Mouse (Mus musculus) CH12.LX (cell line): Measurements from ENCODE around the gene Slc35e2. TPM values are rescaled to one million over a fixed set of nuclear protein-coding genes. Genes with fewer than 3 reads are reported as not detected.

Experiments
- DNase-seq: peaks from one replicate; pipeline ENCODE4 v3.0.0-alpha.2; 2013; ENCODE audit errors: extremely low read depth
- H3K27ac ChIP-seq: 2 replicates; pipeline ENCODE4 v1.5.1; 2012; ENCODE audit warnings: low read depth, mild to moderate bottlenecking, control low read depth, moderate library complexity; ENCODE audit not compliant: insufficient read depth
- H3K27me3 ChIP-seq: replicated peaks from 2 replicates; pipeline ENCODE3; 2012; ENCODE audit warnings: inconsistent platforms
- H3K36me3 ChIP-seq, 2 experiments: replicated peaks in 1 of 2; 2 replicates each; pipeline versions ENCODE3 to v1.6.1; 2012; ENCODE audit warnings: inconsistent platforms in 1 of 2, low read length in 1 of 2, mild to moderate bottlenecking in 1 of 2, mixed read lengths in 1 of 2, moderate library complexity in 1 of 2; ENCODE audit not compliant: control insufficient read depth in 1 of 2, insufficient read depth in 1 of 2
- H3K4me1 ChIP-seq, 2 experiments: 2 replicates each; pipeline ENCODE4 v1.6.1; 2012; ENCODE audit warnings: inconsistent platforms in 1 of 2, moderate library complexity in 1 of 2; ENCODE audit not compliant: insufficient read depth in 2 of 2, control insufficient read depth in 1 of 2
- H3K4me2 ChIP-seq: 2 replicates; pipeline ENCODE4 v1.6.1; 2012; ENCODE audit warnings: low read depth, mild to moderate bottlenecking, control low read depth; ENCODE audit not compliant: poor library complexity, insufficient read depth, severe bottlenecking
- H3K4me3 ChIP-seq, 3 experiments: fragments of 150-350 bp in 1 of 3; sonication (generic) in 1 of 3; replicated peaks in 1 of 3; 2 replicates each; pipeline versions ENCODE3 to v1.5.1; 2011 to 2012; ENCODE audit warnings: low read depth in 2 of 3, low read length in 2 of 3, mild to moderate bottlenecking in 2 of 3, moderate library complexity in 2 of 3, control low read depth in 1 of 3, improper control_type of control experiment in 1 of 3, inconsistent platforms in 1 of 3, mixed read lengths in 1 of 3; ENCODE audit not compliant: poor library complexity in 1 of 3
- H3K79me2 ChIP-seq: replicated peaks from 2 replicates; pipeline ENCODE4 v1.6.1; 2012; ENCODE audit warnings: mild to moderate bottlenecking, moderate library complexity; ENCODE audit not compliant: control insufficient read depth, poor library complexity, insufficient read depth, severe bottlenecking; ENCODE audit errors: extremely low read depth
- H3K9ac ChIP-seq: 2 replicates; pipeline ENCODE4 v1.6.1; 2012; ENCODE audit warnings: low read depth, mild to moderate bottlenecking, control low read depth, moderate library complexity; ENCODE audit not compliant: insufficient read depth
- H3K9me3 ChIP-seq: replicated peaks from 2 replicates; pipeline ENCODE3; 2012; ENCODE audit warnings: low read length, inconsistent platforms, mixed read lengths
- CHD1 ChIP-seq: IDR thresholded peaks from 2 replicates; pipeline ENCODE4 v1.6.1; 2012; ENCODE audit warnings: low read depth, low read length, improper control_type of control experiment, inconsistent platforms
- E2F4 ChIP-seq: IDR thresholded peaks from 2 replicates; pipeline ENCODE4 v1.6.1; 2011; ENCODE audit warnings: low read depth, low read length, improper control_type of control experiment; ENCODE audit not compliant: insufficient replicate concordance
- ETS1 ChIP-seq: conservative IDR thresholded peaks from 2 replicates; pipeline ENCODE4 v1.6.1; 2012; ENCODE audit warnings: low read depth, mild to moderate bottlenecking, inconsistent platforms, low read length, improper control_type of control experiment, moderate library complexity
- IRF4 ChIP-seq: IDR thresholded peaks from 2 replicates; pipeline ENCODE4 v1.6.1; 2014; ENCODE audit warnings: low read depth, mild to moderate bottlenecking, inconsistent platforms, low read length, improper control_type of control experiment
- JUN ChIP-seq: IDR thresholded peaks from 2 replicates; pipeline ENCODE4 v1.6.1; 2011; ENCODE audit warnings: low read depth, mild to moderate bottlenecking, low read length, improper control_type of control experiment, moderate library complexity; ENCODE audit not compliant: insufficient read depth
- MAFK ChIP-seq: IDR thresholded peaks from 2 replicates; pipeline ENCODE4 v1.6.1; 2011; ENCODE audit warnings: low read length, improper control_type of control experiment; ENCODE audit not compliant: insufficient replicate concordance
- MXI1 ChIP-seq: IDR thresholded peaks from 2 replicates; pipeline ENCODE4 v1.6.1; 2011; ENCODE audit warnings: mild to moderate bottlenecking, low read depth, low read length, improper control_type of control experiment
- POLR2AphosphoS2 ChIP-seq: IDR thresholded peaks from 2 replicates; pipeline ENCODE4 v1.6.1; 2011; ENCODE audit warnings: low read depth, low read length, improper control_type of control experiment
- TCF12 ChIP-seq: IDR thresholded peaks from 2 replicates; pipeline ENCODE4 v1.6.1; 2014; ENCODE audit warnings: low read depth, mild to moderate bottlenecking, inconsistent platforms, low read length, improper control_type of control experiment
- dilution Hi-C: fragments of 300-500 bp; cut with MboI; formaldehyde crosslinking; loops from 2 replicates; pipeline ENCODE4 v1.14.3; 2020; ENCODE audit warnings: low sequenced_read_pairs; ENCODE audit not compliant: extremely low pct_unique_long_range_greater_than_20kb, extremely low pct_ligation_motif_present
- in situ Hi-C: fragments of 300-500 bp; cut with MboI; formaldehyde crosslinking; loops from 3 replicates; pipeline ENCODE4 v1.14.3; 2019; ENCODE audit warnings: low sequenced_read_pairs, low pct_ligation_motif_present, low pct_unique_long_range_greater_than_20kb, mixed read lengths
- polyA plus RNA-seq: library from polyadenylated mRNA; unstranded; fragments of >175 nt; gene quantifications from 2 replicates; pipeline ENCODE4 v1.2.1, GENCODE M21; 2012; ENCODE audit warnings: low read depth; ENCODE audit not compliant: insufficient read length
- total RNA-seq, 2 experiments: library from RNA; depleted of rRNA; stranded (reverse); fragments of 300-350 nt in 1 of 2; fragments of >200 nt in 1 of 2; gene quantifications; 2 replicates each; pipeline ENCODE4 v1.2.3; 2012 to 2014

Gene Slc35e2
- total and polyA plus RNA-seq, 3 experiments, result 8.2 to 14.6 (median 9.9) TPM

- Histone ChIP-seq H3K9ac (no peak overlapping the region), H3K9me3 (no peaks in the 10 kb centered on the region), H3K27ac (no peak overlapping the region), H3K4me2 (no peak overlapping the region; the same call in 1 of the 2 replicates), H3K4me1 (peaks cover 3 to 5% of the 10 kb centered on the region in 2 experiments; a peak in 3 of 4 replicates), H3K79me2 (no peaks in the 10 kb centered on the region), H3K36me3 (peaks cover 96 to 100% of the 10 kb centered on the region in 2 experiments), H3K4me3 (peak overlapping the region in 2 of 3 experiments; percentile 24 to 27), H3K27me3 (no peaks in the 10 kb centered on the region)
- TF ChIP-seq TCF12 (0 out of 2 replicates have a peak, but pooled peaks have one; percentile 11), E2F4 (no peak)
- dilution Hi-C loops, result no loop called here
- DNase-seq, result peak; percentile 27
- in situ Hi-C loops, result no loop called here
Measured at GRCm38 (mm10) chr4:155654456-155655298, 53.5 kb downstream of the Slc35e2 start.

- in situ Hi-C loops, result no loop called here
- H3K4me2 ChIP-seq, result no peak overlapping the region
- no peak for DNase-seq
- no peaks in the 10 kb centered on the region for H3K79me2 ChIP-seq
- H3K4me1 ChIP-seq, result peaks cover 3 to 5% of the 10 kb centered on the region in 2 experiments; a peak in 3 of 4 replicates
- H3K27ac ChIP-seq, result no peak overlapping the region
- H3K27me3 ChIP-seq, result no peaks in the 10 kb centered on the region
- H3K4me3 ChIP-seq, result no peak overlapping the region
- H3K9ac ChIP-seq, result no peak overlapping the region
- H3K36me3 ChIP-seq, result peaks cover 94 to 99% of the 10 kb centered on the region in 2 experiments
- dilution Hi-C loops, result no loop called here
- TF ChIP-seq MXI1 (no peak), CHD1 (no peak), TCF12 (no peak)
- no peaks in the 10 kb centered on the region for H3K9me3 ChIP-seq
Measured at GRCm38 (mm10) chr4:155656214-155656751, 55.1 kb downstream of the Slc35e2 start.

GRCm38 (mm10) chr4:155658961-155659360, 57.7 kb downstream of the Slc35e2 start:
- H3K9me3 ChIP-seq, result no peaks in the 10 kb centered on the region
- DNase-seq, result no peak
- no peak overlapping the region; the same call in 1 of the 2 replicates for H3K27ac ChIP-seq
- dilution Hi-C loops (no loop called here), in situ Hi-C loops (no loop called here)
- no peaks in the 10 kb centered on the region for H3K27me3 ChIP-seq
- H3K36me3 ChIP-seq, result peaks cover 75 to 95% of the 10 kb centered on the region in 2 experiments
- H3K4me1 ChIP-seq, result peaks cover 3 to 5% of the 10 kb centered on the region in 2 experiments; a peak in 3 of 4 replicates
- TF ChIP-seq IRF4, result no peak
- no peak for TF ChIP-seq MAFK
- no peak for TF ChIP-seq JUN
- TF ChIP-seq ETS1, result no peak
- TF ChIP-seq POLR2AphosphoS2, result no peak
- H3K4me3 ChIP-seq, result no peak overlapping the region
- no peak overlapping the region for H3K9ac ChIP-seq
- no peak overlapping the region for H3K4me2 ChIP-seq
- no peaks in the 10 kb centered on the region for H3K79me2 ChIP-seq
